Mouse (Mus musculus): ENCODE results near the gene B3glct. TPM values are rescaled to one million over a fixed set of nuclear protein-coding genes. Genes with fewer than 3 reads are reported as not detected.

The B3glct gene
- polyA plus RNA-seq, 1 experiment = 6.0 TPM

DNA sequence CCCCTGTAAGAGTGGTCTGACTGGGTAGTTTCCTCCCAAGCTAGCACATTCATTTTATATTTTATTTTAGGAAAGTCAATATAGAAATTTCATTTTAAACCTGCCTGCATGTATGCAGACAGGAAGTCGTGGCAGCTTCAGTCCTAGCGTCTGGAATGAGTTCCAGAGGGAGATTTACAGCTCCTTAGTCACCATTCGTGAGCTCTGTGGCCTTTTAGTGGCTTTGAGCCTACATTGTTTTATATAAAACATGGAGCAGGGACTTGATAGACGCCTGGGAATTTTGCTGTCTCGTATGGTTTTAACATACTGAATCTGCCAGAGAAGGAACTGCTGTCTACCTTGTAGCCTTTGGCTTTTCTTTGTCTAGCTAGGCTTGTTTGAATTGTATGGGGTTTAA lies 2.9 kb downstream of the B3glct start:
- Histone ChIP-seq H3K27ac (ENCODE audit: control insufficient read depth, insufficient read depth, low read depth, low read length, poor library complexity) (no peak overlapping the region), H3K4me1 (ENCODE audit: control insufficient read depth, insufficient read depth, low read length) (no peaks in the 10 kb centered on the region; the same call in 1 of the 2 replicates), H3K4me3 (replicated peaks; ENCODE audit: control insufficient read depth, low read depth, low read length) (no peak overlapping the region)
- WGBS = 77% methylated on average over 5 of the region's 5 CpGs
- no peak for TF ChIP-seq POLR2A (IDR thresholded peaks at IDR 0.05; ENCODE audit: borderline replicate concordance, control insufficient read depth, low read depth, low read length)
- no peak for TF ChIP-seq CTCF (IDR thresholded peaks at IDR 0.05; ENCODE audit: control insufficient read depth, insufficient read depth, low read length)

DNA sequence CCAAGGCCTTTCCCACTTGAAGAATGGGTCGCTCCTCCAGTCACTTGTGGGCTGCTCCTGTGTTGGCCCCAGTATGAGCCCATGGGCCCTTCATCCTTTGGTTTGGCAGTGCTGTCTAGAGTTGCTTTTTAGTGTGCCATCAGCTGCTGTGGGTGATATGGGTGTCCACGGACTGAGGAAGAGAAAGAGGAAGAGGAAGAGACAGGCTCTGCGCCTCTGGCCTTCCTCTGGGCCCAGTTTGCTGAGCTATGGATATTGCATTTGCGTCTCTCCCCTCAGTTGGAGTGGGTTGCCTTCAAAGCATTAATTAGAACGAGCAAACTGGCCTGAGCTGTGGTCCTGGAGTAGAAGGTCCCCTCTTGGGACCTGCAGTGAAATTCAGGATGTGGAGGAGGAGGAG lies 11.8 kb downstream of the B3glct start:
- no peak overlapping the region; the same call in 1 of the 2 replicates for H3K27ac ChIP-seq (ENCODE audit: control insufficient read depth, insufficient read depth, low read depth, low read length, poor library complexity)
- H3K4me1 ChIP-seq (ENCODE audit: control insufficient read depth, insufficient read depth, low read length) = no peaks in the 10 kb centered on the region; the same call in 1 of the 2 replicates
- no peak overlapping the region for H3K4me3 ChIP-seq (replicated peaks; ENCODE audit: control insufficient read depth, low read depth, low read length)
- TF ChIP-seq CTCF (IDR thresholded peaks at IDR 0.05; ENCODE audit: control insufficient read depth, insufficient read depth, low read length) (no peak), POLR2A (IDR thresholded peaks at IDR 0.05; ENCODE audit: borderline replicate concordance, control insufficient read depth, low read depth, low read length) (no peak)
- WGBS = 43% methylated on average over 5 of the region's 5 CpGs

DNA sequence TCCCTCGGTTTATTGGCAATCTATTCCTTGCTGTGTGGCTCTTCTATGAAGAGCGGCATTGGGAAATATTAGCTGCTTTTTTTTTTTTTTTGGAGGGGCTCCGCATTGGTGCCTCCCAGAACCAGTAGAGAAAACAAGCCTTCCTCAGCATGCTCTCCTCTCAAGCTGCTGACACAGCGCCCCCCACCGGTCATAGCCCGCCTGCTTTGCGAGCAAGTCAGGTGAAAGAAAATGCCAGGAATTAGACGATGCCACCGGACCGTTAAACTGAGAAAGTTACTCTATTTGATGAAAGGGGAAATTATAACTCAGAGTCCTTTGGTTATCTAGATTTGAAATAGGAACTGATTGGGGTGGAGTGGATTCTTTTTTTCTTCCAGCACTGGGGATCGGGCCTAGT lies 14.5 kb downstream of the B3glct start:
- WGBS = 85% methylated on average over 11 of the region's 11 CpGs
- TF ChIP-seq CTCF (IDR thresholded peaks at IDR 0.05; ENCODE audit: control insufficient read depth, insufficient read depth, low read length) (no peak), POLR2A (IDR thresholded peaks at IDR 0.05; ENCODE audit: borderline replicate concordance, control insufficient read depth, low read depth, low read length) (no peak)
- no peak overlapping the region for H3K27ac ChIP-seq (ENCODE audit: control insufficient read depth, insufficient read depth, low read depth, low read length, poor library complexity)
- H3K4me1 ChIP-seq (ENCODE audit: control insufficient read depth, insufficient read depth, low read length) = no peaks in the 10 kb centered on the region; the same call in 1 of the 2 replicates
- no peak overlapping the region for H3K4me3 ChIP-seq (replicated peaks; ENCODE audit: control insufficient read depth, low read depth, low read length)

DNA sequence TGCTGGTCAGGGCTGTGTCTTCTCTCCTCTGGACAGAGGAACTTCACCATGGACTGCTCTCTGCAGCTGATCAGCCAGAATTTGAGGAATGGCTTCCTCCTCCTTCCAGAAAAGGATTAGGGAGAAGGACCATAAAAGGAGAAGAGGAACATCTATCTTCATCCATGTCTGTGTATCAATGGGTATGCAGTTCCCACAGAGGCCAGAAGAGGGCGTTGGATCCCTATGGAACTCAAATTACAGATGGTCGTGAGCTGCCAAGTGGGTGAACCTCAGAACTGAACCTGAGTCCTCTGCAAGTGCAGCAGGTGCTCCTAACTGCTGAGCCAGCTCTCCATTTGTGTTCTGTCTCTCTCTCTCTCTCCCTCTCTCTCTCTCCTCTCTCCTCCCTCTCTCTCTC lies 15.2 kb downstream of the B3glct start:
- Histone ChIP-seq H3K4me3 (replicated peaks; ENCODE audit: control insufficient read depth, low read depth, low read length) (no peak overlapping the region), H3K27ac (ENCODE audit: control insufficient read depth, insufficient read depth, low read depth, low read length, poor library complexity) (no peak overlapping the region), H3K4me1 (ENCODE audit: control insufficient read depth, insufficient read depth, low read length) (no peaks in the 10 kb centered on the region; the same call in 1 of the 2 replicates)
- no peak for TF ChIP-seq POLR2A (IDR thresholded peaks at IDR 0.05; ENCODE audit: borderline replicate concordance, control insufficient read depth, low read depth, low read length)
- no peak for TF ChIP-seq CTCF (IDR thresholded peaks at IDR 0.05; ENCODE audit: control insufficient read depth, insufficient read depth, low read length)
- WGBS = 70% methylated on average over 2 of the region's 2 CpGs

DNA sequence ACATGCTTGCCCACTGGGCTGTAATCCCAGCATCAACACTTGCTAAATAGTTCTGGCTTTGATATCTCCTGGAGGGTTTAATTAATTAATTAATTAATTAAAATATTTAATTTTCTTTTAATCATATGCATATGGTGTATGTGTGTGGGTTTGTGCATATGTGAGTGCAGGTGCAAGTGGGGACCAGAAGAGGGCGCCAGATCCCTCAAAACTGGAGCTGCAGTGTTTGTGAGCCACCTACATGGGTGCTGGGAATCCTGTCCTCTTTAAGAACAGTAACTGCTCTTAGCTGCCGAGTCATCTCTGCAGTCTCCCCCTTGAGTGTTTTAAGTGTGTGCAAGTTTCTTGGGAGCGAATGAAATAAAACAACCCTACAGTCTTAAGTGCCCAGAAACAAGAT lies 15.9 kb downstream of the B3glct start:
- no peak overlapping the region for H3K27ac ChIP-seq (ENCODE audit: control insufficient read depth, insufficient read depth, low read depth, low read length, poor library complexity)
- TF ChIP-seq POLR2A (IDR thresholded peaks at IDR 0.05; ENCODE audit: borderline replicate concordance, control insufficient read depth, low read depth, low read length) (no peak), CTCF (IDR thresholded peaks at IDR 0.05; ENCODE audit: control insufficient read depth, insufficient read depth, low read length) (peak; percentile 17; the same call in 1 of the 2 replicates)
- WGBS = 82% methylated on average over 3 of the region's 3 CpGs
- no peak overlapping the region for H3K4me3 ChIP-seq (replicated peaks; ENCODE audit: control insufficient read depth, low read depth, low read length)
- no peaks in the 10 kb centered on the region; the same call in 1 of the 2 replicates for H3K4me1 ChIP-seq (ENCODE audit: control insufficient read depth, insufficient read depth, low read length)

DNA sequence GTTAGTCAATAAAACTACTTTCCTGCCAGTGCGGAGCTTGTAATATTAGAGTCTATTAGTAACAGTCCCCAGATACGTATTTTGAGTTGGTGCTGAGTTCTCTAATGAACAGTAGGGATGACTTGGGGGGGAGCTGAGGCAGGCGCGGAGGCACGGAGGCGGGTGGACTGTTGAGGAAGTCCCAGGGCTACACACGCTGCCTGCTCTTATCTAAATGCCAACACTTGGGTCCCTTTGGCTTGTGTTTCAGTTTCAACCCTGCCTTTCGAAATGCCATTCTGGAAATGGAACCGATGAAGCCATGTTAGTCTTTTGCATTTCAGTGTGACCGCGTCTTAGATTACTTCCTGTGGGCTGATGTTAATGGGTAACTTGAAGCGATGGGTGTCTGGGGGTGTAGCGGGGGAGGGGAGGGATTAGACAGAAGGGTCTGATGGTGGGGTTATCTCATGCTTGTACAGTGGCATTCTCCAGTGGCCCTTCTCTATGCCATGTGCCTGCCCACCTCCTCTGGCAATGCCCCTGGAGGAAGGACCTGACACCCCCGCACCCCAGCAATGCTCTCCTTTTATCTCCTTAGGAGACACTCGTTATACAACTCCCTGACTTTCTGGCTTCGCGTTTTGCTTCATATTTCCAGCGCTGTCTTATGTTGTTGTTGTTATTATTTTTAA lies 17.2 kb downstream of the B3glct start:
- H3K4me3 ChIP-seq (replicated peaks; ENCODE audit: control insufficient read depth, low read depth, low read length) = no peak overlapping the region
- H3K4me1 ChIP-seq (ENCODE audit: control insufficient read depth, insufficient read depth, low read length) = no peaks in the 10 kb centered on the region; the same call in 1 of the 2 replicates
- no peak overlapping the region for H3K27ac ChIP-seq (ENCODE audit: control insufficient read depth, insufficient read depth, low read depth, low read length, poor library complexity)
- WGBS = 80% methylated on average over 18 of the region's 18 CpGs
- TF ChIP-seq CTCF (IDR thresholded peaks at IDR 0.05; ENCODE audit: control insufficient read depth, insufficient read depth, low read length) = no peak
- TF ChIP-seq POLR2A (IDR thresholded peaks at IDR 0.05; ENCODE audit: borderline replicate concordance, control insufficient read depth, low read depth, low read length) = no peak

DNA sequence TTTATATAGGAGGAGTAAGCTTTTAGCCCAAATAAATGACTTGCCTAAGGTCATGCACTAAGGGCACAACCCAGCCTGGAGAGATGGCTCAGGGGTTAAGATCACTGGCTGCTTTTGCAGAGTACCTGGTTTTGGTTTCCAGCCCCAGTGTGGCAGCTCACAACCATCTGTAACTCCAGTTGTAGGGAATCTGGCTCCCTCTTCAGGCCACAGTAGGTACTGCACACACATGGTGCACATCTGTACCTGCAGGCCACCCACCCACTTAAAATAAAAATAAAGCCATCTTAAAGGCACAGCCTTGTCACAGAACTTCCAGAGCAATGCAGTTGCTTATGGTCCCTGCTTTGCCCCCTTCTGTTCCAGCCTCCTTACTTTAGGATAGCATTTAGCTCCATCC lies 24.7 kb downstream of the B3glct start:
- Histone ChIP-seq H3K27ac (ENCODE audit: control insufficient read depth, insufficient read depth, low read depth, low read length, poor library complexity) (no peak overlapping the region), H3K4me1 (ENCODE audit: control insufficient read depth, insufficient read depth, low read length) (no peaks in the 10 kb centered on the region), H3K4me3 (replicated peaks; ENCODE audit: control insufficient read depth, low read depth, low read length) (no peak overlapping the region)
- no peak for TF ChIP-seq CTCF (IDR thresholded peaks at IDR 0.05; ENCODE audit: control insufficient read depth, insufficient read depth, low read length)
- no peak for TF ChIP-seq POLR2A (IDR thresholded peaks at IDR 0.05; ENCODE audit: borderline replicate concordance, control insufficient read depth, low read depth, low read length)

DNA sequence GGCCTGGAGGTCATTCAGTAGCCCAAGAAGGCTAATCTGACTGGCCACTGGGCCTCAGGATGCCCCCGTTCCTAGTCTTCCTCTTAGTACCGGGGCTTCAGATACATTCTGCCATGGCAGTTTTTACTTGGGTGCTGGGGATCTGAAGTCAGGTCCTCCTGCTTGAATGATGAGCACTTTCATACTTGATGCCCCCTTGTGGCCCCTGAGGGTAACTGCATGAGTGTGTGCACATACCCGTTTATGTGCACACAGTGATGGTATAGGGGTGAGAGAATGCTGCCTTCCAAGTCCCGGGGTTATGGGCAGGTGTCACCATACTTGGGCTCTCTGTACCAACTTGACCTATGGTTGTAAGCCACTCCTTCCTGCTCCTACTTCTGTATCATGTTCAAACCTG lies 33.5 kb downstream of the B3glct start:
- 94% methylated on average over 4 of the region's 4 CpGs for WGBS
- no peaks in the 10 kb centered on the region for H3K4me1 ChIP-seq (ENCODE audit: control insufficient read depth, insufficient read depth, low read length)
- no peak overlapping the region for H3K27ac ChIP-seq (ENCODE audit: control insufficient read depth, insufficient read depth, low read depth, low read length, poor library complexity)
- H3K4me3 ChIP-seq (replicated peaks; ENCODE audit: control insufficient read depth, low read depth, low read length) = no peak overlapping the region
- TF ChIP-seq POLR2A (IDR thresholded peaks at IDR 0.05; ENCODE audit: borderline replicate concordance, control insufficient read depth, low read depth, low read length) (no peak), CTCF (IDR thresholded peaks at IDR 0.05; ENCODE audit: control insufficient read depth, insufficient read depth, low read length) (0 out of 2 replicates have a peak, but pooled peaks have one; percentile 7)

All from bone marrow, adult 2 months (tissue).